Mouse (Mus musculus): Measurements from ENCODE around the gene Cox6a1.
"Not testable (repeated sequence)": the region's sequence is repeated elsewhere in the genome, so short reads cannot be mapped to it uniquely, and the experiment has no call there.

The Cox6a1 gene

DNA sequence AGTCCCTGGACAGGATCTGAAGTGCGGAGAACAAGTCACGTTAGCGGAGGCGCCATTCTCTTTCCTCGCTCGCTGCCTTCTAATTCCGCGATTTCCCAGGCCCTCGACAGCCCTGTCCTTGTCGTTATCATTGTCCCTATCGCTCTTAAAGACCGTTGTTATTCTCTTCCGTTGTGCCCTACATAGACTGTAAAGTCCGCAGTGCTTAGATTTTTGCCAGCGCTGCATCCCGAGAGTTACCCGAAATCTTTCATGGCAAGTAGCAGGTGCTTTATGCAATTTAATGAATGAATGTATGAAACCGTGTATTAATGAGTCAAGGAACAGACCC lies 409 bp upstream of the Cox6a1 start:
- DNase-seq (ENCODE audit: low read depth, low spot score): no peak

DNA sequence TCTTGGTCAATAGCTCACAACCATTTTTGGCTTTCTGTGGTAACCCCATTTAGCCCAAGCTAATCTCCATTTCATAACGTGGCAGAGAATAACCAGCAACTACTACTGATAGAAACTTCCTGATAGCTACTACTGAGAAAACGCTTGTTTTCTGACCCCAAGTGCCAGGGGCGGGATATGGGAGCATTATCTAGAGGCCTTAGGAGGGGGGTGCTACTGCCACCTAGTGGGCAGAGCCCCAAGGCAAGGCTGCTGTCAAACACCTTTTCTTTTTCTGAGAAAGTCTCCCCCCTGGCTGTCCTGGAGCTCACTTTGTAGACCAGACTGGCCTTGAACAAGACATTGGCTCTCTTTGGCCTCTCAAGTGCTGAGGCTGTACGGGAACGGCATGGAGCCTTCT lies 1.2 kb downstream of the Cox6a1 start:
- DNase-seq (ENCODE audit: low read depth, low spot score): peak; percentile 53

DNA sequence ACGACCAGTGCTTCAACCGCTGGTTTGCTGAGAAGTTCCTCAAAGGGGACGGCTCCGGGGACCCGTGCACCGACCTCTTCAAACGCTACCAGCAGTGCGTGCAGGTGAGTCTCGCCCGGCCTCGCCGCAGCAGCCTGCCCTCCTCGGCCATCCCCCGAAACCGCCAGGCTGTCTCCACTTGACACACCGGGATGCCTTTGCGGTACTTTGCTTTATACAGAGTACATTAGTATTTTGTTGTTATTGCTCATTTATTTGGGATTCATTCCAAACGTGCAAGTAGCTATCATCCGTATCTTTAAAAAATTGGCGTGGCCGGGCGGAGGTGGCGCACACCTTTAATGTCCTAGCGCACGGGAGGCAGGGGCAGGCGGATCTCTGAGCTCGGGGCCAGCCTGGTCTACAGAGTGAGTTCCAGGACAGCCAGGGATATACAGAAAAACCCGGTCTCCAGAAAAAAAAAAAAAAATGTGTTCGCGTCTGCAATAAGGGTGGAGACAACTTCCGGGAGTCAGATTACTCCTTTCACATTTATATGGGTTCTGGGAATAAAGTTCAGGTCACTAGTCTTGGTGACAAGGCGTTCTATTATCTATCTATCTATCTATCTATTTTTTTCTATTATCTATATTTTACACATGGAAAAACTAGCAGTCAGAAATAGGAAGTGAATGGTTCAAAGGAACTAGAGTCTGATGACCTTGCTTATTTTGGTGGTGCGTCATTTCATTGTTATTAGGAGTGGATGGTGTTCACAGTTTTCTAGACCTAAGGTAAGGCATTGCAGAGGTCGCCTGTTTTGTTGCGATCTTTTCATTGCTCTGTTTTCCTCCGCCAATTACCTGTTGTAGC lies 7.2 kb downstream of the Cox6a1 start:
- DNase-seq (ENCODE audit: low read depth, low spot score): no peak

DNA sequence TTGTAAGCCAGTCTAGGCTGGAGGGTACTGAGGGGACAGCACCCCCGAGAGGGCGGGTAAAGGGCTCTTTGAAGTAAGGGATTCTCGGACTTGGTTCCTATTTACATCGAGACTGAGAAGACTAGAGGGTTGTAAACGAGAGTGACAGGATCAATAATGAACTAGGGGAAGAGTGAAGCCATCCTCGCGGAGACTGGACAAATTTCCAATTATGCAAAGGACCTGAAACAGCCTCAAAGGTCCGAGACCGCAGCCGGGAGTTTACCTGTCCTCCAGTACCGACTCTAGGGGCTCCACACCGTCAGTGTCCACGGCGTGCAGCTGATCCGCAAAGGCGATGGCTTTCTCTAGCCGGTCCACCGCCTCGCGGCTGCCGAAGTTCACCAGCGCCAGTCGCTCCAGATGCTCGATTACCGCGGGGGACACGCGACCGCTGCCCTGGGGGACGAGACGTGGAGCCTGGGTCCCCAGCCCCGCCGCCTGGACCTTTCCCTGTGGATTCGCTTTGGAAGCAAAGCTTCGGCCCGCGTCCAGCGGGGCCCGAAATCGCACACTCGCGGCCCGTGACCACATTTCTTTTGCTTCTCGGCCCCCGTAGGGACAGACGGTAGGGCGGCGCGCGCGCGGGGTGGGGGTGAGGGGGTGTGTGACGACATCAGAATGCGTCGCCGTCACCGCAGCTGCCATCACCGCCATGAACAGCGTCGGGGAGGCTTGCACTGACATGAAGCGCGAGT lies 8.0 kb downstream of the Cox6a1 start, which contains the start of the genes Gatc and Triap1:
Gene Gatc, minus strand, starts transcription at position 602 of the 737 bp plus-strand sequence.
Gene Triap1, plus strand, starts transcription at position 649 of the 737 bp plus-strand sequence.
- DNase-seq (ENCODE audit: low read depth, low spot score): peak; percentile 84

DNA sequence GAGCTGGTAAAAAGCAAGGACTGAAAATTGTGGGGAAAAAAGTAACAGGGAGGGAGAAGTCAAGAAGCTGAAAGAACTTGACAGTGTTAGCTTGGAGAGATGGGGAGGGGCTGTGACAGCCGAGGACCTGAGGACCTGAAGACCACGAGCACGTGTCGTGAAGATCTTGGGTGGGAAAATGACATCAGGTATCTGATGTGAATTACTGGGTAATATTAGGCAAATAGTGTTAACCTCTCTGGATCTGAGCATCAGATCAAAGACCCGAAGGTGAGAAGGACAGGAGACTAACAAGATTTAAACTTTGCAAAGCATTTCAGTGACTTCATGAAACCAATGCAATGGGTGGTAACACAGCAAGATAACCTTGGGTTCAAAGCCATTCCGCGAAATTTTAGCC lies 8.8 kb downstream of the Cox6a1 start:
- no peak for DNase-seq (ENCODE audit: low read depth, low spot score)

DNA sequence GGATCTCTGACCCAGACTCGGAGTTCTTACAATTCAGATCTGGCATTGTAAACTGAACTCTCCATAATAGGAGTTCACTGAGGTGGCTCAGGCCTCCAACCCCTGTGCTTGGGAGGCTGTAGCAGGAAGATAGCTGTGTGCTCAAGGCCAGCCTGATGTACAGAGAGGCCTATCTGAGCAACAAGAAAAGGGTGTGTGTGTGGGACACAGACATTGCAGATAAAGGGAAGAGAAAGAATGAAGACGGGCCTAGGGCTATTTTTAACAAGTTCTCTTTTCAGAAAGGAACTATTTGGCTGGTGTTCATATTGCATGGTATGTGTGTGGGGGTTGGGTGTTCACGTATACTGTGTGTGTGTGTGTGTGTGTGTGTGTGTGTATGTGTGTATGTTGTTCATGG lies 15.2 kb downstream of the Cox6a1 start:
- no peak for DNase-seq (ENCODE audit: low read depth, low spot score)

DNA sequence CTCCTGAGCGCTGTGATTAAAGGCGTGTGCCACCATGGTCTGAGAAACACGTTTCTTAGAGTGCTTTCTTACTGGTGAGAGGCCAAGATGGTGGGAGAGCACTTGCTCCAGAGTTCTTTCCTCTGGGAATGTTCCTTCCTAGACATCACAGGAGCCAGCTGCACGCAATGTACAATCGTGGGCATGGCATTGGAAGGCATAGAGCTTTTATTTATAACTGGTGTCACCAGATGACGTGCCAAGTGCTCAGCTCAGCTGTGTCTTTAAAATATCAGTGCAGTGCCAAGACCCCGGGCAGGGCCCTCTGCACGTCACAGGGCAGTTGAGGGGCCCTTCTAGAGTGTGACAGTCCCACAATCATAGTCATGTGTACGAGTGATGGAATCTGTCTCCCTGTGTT lies 17.8 kb downstream of the Cox6a1 start:
- DNase-seq (ENCODE audit: low read depth, low spot score): no peak

DNA sequence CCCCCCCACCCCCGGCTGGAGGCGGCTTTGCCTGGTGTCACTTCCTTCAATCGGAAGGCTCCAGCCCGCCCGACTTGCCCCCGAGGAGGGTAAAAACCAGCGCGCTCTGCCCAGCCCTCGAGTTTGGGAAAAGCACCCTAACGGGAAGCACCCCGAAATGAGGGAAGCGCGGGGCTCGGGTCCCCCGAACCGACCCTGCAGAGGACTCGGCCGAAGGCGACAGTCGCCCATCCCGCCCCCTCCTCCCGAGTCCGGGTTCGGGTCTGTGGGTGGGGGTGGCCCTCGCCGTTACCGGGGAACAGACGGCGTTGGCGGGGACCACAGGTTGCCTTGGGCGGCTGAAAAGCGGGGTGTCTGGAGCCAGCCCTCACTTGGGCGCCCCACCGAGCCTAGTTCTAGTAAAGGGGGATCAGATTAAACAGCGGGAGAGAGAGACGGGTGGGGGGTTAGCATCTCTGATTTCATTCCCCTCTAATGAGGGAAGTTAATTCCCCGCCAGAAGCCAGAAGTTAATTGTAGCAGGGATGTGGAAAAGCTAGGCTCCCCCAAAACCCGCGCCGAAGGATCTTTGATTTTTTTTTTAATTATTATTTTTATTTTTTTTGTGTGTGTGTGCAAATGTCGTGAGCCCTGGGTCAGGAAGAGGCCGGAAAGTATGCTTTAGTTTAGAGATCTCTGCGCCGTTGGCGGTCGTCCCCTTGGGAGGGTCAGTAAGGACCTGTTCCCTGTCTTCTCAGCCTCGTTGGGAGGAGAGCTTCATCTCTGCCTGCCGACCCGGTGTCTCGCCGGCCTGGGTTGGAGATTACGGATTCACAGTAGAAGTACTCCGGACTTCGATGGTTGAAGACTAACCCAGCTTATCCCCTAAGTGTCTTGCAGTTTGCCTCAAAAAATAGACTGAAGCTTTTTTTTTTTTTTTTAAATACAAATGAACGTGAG lies 20.9 kb downstream of the Cox6a1 start:
- DNase-seq (ENCODE audit: low read depth, low spot score): no peak

DNA sequence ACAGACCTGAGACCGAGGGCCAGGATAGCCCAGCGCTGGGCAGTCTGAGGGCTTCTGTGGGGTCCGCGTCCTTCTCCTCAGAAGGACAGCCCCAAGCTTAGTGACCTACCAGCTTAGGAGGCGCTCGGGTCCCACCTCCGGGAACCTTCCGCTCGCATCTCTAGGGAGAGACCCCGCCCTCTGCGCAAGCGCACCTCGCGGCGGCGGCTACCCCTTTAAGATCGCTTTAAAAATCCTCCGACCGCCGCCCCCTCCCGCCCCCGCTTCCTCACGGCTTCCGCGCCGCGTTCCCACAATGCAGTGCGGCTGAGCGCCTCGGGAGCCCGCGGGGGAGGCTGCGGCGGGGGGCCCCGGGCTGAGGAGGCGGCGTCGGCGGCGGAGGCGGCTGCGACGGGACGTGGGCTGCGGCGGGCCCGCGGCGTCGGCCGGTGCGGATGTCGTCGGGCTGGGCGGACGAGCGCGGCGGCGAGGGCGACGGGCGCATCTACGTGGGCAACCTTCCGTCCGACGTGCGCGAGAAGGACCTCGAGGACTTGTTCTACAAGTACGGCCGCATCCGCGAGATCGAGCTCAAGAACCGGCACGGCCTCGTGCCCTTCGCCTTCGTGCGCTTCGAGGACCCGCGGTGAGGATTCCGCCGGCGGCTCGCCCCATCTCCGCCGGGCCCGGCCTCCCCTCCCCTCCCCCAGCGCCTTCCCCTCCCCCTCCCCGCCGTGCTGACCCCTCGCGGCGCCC lies 21.7 kb downstream of the Cox6a1 start, which contains the start of gene Srsf9:
Gene Srsf9, plus strand, starts transcription at position 303 of the 735 bp plus-strand sequence.
- peak; percentile 91 for DNase-seq (ENCODE audit: low read depth, low spot score)

DNA sequence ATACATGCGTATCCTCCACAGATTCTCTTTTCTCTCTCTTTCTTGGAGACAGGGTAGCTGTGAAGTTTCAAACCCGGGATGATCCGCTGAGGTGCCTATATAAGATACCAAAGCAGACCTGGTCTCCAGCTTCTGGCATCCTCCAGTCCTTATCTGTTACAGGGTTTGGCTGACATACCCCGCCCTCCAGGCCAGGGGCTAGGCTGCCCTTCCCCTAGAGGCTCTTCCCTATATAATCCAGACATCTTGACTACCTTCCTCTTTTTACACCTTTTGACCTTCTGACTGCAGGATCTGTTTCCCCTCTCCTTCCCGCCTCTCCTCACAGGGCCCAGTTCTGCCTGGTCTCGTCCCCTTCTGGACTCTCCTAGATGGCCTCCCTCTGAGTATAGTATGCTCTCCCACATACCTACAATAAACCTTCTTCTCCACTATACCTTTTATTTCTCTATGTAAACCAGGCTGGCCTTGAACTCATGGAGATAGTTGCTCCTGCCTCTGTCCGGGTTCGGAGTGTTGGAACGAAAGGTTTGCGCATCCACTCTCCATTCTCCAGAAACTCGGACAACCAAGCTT lies 22.4 kb downstream of the Cox6a1 start:
- DNase-seq (ENCODE audit: low read depth, low spot score): no peak

DNA sequence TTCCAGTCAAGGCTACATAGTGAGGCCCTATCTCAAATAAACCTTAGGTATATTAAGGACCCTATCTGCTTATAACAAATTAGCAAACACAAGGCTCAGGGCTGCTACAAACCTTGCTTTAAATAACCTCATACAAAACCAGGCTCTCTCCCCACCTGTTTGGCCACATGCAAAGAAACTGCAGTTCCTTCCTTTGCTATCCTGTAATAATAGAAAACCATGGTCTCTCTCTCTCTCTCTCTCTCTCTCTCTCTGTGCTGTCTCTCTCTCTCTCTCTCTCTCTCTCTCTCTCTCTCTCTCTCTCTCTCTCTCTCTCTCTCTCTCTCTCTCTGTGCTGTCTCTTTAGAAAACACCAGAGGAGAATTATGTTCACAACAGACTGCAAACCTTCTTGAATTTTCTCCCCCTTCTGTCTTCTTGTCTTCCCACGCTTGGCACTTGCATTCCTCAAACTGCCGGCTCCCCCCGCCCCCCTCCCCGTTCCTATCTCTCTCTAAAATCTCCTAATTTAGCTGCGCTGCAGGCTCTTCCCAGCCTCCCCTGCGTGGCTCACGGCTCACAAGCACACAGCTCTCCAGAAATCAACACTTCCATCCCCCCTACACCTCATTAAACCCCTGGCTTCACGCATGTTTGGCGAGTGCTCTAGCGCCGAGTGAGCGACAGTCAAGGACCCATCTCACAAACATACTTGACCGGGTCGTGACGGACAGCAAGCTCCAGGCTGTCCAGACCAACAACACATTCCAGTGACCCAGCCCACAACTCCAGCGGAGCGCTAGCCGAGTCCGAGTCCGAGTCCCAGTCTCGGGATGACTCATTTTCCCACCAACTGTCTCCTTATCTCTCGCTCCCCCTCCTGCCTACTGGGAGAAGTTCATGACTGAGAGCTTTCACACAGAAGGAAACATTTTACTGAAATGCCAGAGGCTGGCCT lies 29.5 kb downstream of the Cox6a1 start:
- DNase-seq (ENCODE audit: low read depth, low spot score): no peak

DNA sequence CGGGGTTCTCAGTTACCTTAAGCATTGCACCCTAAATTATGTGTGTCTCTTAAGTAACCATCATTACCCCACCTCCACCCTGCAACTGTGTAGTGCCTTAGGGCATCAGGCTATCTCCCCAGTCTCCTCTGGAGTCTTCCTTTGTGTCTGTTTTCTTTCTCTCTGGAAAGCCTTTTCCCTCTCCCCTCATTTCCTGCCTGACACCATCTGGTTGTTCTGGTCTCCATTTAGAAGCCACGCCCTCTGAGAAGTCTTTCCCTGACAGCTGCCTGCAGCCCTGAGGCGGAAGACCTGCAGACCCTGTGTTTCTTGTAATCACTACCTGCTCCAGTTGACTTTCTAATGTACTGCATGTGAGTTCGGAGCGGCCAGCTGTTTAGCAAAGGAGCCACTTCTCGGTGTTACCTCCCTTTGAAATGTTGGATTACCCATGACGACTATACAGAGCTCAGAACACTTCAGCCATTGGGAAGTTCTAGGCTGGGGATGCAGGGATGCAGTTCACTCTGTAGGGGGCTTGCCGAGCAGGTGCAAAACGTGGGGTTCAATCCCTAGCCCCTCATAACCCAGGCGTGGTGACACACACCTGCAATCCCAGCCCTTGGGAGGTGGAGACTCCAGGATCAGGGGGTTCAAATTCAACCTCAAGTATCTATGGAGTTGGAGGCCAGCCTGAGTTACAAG lies 31.0 kb downstream of the Cox6a1 start:
- no peak for DNase-seq (ENCODE audit: low read depth, low spot score)

DNA sequence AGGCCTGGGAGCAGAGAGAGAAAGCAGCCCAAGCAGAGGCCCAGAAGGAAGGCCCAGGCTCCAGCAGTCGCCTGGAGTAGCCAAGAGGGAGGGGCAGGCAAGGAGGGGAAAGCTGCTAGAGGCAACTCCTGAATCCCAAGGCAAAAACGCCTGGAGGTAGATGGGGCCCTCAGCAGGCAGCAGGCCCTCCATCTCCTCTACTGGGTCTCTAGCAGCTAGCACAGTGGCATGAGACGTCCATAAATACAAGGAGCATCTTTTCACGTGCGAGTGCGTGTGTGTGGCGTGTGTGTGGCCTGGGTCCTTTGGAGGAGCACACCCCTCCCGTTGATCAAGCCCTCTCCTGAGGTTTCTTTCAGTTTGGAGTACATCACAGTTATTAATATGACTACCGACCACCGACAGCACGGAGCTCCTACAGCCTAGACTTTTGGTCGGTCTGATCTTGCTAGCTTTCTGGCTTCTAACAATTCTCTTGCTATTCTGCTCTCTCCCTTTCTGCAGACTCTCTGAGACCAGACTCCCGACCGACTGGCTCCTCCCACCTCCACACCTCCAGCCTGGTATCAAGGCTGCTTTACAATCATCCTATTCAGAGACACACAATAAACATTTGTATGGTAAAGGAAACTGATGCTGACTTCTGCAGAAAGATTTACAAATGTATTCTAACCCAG lies 31.7 kb downstream of the Cox6a1 start:
- DNase-seq (ENCODE audit: low read depth, low spot score): no peak

DNA sequence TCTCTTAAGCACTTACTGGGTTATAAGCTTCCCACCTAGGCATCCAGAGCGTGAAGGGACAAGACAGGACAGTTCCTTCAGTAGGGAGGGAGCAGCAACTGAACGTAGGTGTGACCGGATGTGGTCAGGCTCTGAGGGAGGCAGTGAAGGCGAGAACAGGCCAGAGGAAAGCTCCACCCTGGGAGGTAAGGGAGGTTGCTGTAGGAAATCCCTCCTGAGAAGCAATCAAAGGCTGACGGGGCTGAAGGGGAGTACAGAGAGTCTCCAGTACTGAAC lies 35.2 kb downstream of the Cox6a1 start:
- no peak for DNase-seq (ENCODE audit: low read depth, low spot score)

DNA sequence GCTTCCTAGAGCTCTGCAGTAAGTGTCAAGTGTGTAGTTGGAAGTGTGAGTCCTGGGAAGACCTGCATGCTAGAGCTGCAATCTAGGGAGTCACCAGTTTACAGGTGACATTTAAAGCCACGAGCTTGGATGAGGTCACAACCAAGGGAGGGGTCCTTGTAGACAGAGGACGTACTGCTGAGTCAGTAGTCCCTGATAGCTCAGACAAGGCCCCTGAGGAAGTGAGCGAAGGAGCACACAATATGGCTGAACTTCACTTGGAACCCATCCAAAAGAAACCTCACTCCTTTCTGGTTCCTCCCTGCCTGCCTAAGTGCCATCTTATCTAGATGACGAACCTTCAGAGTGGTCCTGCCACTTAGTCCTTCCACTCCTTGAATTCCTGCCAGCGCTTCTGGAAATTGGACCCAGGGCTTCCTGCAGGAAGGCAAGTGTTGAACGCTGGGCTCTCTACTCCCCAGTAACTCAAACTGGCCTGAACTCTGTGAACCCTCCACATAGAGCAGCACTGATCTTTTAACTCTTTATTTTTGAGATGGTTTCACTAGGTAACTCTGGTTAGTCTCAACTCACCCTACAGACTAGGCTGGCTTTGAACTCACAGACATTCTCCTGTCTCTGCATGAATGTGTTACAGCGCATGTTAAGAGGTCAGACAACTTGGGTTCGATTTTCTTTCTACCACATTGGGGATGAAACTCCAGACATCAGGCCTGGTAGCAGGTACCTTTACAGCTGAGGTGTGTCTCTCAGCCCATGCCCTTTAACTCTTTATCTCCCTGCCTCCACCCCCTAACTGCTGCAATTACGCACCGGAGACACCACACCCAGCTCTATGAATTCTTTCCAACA lies 35.7 kb downstream of the Cox6a1 start:
- no peak for DNase-seq (ENCODE audit: low read depth, low spot score)

DNA sequence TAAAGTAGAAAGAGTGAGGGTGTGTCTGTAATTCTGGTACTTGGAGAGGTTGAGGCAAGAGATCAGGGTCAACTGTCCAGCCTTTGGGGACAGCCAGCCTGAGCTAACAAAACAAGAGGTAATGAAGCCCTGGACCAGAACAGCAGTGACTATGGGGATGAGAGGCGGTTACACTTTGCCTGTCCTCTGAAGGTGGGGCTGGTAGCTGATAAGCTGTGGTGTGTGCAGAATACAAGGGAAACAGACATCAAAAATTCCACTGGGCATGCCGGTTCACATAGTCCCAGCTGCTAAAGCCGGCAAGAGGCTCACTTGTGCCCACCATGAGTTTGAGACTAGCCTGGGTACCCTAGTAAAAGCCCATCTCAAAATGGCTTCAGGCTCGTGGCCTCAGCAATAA lies 36.4 kb downstream of the Cox6a1 start:
- no peak for DNase-seq (ENCODE audit: low read depth, low spot score)

DNA sequence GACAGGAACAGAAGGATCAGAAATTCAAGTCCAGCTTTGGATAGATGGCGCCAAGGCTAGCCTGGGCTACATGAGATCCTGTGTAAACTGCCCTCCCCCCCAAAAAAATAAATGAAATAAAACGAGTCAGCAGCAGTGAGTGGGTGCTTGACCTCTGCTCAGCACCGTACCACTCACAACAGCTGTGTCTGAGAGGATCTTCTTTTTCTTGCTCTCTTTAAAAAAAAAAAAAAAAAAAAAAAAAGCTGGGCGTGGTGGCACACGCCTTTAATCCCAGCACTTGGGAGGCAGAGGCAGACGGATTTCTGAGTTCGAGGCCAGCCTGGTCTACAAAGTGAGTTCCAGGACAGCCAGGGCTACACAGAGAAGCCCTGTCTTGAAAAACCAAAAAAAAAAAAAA lies 46.6 kb downstream of the Cox6a1 start:
- not testable (repeated sequence) for DNase-seq (ENCODE audit: low read depth, low spot score)

DNA sequence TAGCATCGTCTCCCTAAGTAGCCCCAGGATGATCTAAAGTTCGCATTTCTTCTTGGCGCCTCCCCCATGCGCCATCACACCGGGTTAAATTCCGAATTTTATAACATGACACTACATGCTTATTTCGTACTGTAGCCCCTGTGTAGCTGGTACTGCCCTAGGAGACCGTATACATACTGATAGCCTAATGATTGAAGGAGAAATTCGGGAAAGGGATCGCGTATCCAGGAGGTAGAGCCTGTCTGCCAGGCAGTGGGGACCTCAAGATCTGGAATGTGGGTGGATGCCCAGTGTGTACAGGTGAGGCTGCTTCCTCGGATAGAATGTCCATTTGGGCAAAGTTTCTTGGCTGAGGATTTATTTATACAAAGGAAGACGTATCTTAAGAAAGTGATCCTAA lies 47.2 kb downstream of the Cox6a1 start:
- DNase-seq (ENCODE audit: low read depth, low spot score): no peak

Measured in retina, adult 2 months (tissue).